Comparison of ENCODE assay signal across 10 mouse cellular contexts in the genomic region with DNA sequence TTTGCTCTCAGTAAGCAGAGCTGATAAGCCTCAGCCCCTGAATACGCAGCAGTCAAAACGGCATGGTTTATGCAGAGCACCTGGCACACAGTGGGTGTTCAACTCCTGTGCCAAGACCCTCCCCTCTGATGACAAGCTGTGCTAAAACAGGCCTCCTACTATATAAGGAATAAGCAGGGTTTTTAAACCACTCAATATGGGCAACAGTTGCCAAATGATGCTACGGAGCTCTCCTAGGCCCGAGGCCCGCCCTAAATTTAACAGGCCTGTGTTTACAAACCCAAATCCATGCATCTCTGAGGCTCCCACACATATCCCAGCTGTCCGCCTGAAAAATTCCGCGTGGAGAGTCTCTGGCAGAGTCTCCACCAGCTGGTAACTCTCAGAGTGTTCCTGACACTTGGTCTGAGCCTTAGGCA. TPM values are rescaled to one million over a fixed set of nuclear protein-coding genes. Genes with fewer than 3 reads are reported as not detected.
A peak's percentile ranks its signal among the peaks of the same experiment; 100 is the strongest.
DNase-seq lines count a peak whose midpoint lies in the region; ATAC-seq and TF ChIP-seq lines count a peak whose summit lies in the region.
"Had no signal": no experiment of that assay in that cellular context is flagged by ENCODE, and none has a peak within 500 bp of the region (broad histone marks: within the 10 kb centered on the region; RNA-seq: fewer than 3 reads in every experiment).

No protein-coding gene starts in this region.

- H3K4me1 ChIP-seq in limb, embryonic 10.5 days: no peaks in the 10 kb centered on the region
- no peaks in the 10 kb centered on the region for H3K4me1 ChIP-seq in heart, adult 2 months (ENCODE audit: control insufficient read depth, insufficient read depth, low read length)
- H3K4me1 ChIP-seq: liver, embryonic 12.5 days; neural tube, embryonic 15.5 days had no signal

- no peaks in the 10 kb centered on the region for H3K9me3 ChIP-seq in limb, embryonic 10.5 days (replicated peaks)
- H3K9me3 ChIP-seq: liver, embryonic 12.5 days; neural tube, embryonic 15.5 days had no signal

- TF ChIP-seq POLR2A in heart, adult 2 months (IDR thresholded peaks at IDR 0.05; ENCODE audit: insufficient read depth, low read depth, low read length): no peak

- ATAC-seq in megakaryocyte, adult 5-6 weeks (ENCODE audit: poor library complexity, severe bottlenecking): no peak
- ATAC-seq: liver, embryonic 12.5 days had no signal

- H3K79me2 ChIP-seq in heart, adult 2 months (replicated peaks; ENCODE audit: control insufficient read depth, insufficient read depth, low read length): no peaks in the 10 kb centered on the region

- WGBS in limb, embryonic 10.5 days: 89% methylated on average over 8 of the region's 8 CpGs
- 65% methylated on average over 8 of the region's 8 CpGs for WGBS in heart, adult 2 months

- no peak overlapping the region for H3K27ac ChIP-seq in limb, embryonic 10.5 days
- H3K27ac ChIP-seq in heart, adult 2 months: no peak overlapping the region
- H3K27ac ChIP-seq: liver, embryonic 12.5 days; neural tube, embryonic 15.5 days had no signal

- no peak overlapping the region for H3K9ac ChIP-seq in heart, adult 2 months (ENCODE audit: low read depth, low read length)
- H3K9ac ChIP-seq: liver, embryonic 12.5 days; neural tube, embryonic 15.5 days had no signal

- TF ChIP-seq EP300 in heart, adult 2 months (IDR thresholded peaks at IDR 0.05; ENCODE audit: insufficient read depth, low read depth, low read length): no peak

- H3K4me3 ChIP-seq in limb, embryonic 10.5 days: no peak overlapping the region
- H3K4me3 ChIP-seq in heart, adult 2 months: no peak overlapping the region
- H3K4me3 ChIP-seq: liver, embryonic 12.5 days; neural tube, embryonic 15.5 days had no signal

- intact Hi-C loops in left cerebral cortex, postnatal 25 days (cut with DNase I): loop anchor here (1.0 to 2.0 kb wide), 3 partner anchors 50 to 120 kb away; no protein-coding TSS in a partner anchor
- intact Hi-C loops in heart, adult 2 months (cut with DNase I): no loop called here

- DNase-seq in kidney, postnatal 10 days: peak; percentile 21
- DNase-seq in kidney, postnatal 14 days: no peak
- peak; percentile 52 to 73 for DNase-seq in frontal cortex, postnatal 10 days (ENCODE audit: low spot score in 2 of 2)
- DNase-seq in left cerebral cortex, postnatal 25 days (ENCODE audit: low spot score in 2 of 2): peak; percentile 58 to 92
- DNase-seq in thymus, postnatal 14 days: peak; percentile 73
- no peak for DNase-seq in limb, embryonic 10.5 days (ENCODE audit: low spot score)
- DNase-seq in heart, adult 2 months: no peak

- H3K27me3 ChIP-seq in limb, embryonic 10.5 days (ENCODE audit: low read depth, poor library complexity, severe bottlenecking): no peaks in the 10 kb centered on the region
- H3K27me3 ChIP-seq in heart, adult 2 months (ENCODE audit: control insufficient read depth, insufficient read depth, low read length): no peaks in the 10 kb centered on the region
- H3K27me3 ChIP-seq: liver, embryonic 12.5 days; neural tube, embryonic 15.5 days had no signal

- TF ChIP-seq CTCF in heart, adult 2 months (IDR thresholded peaks at IDR 0.05): no peak

- H3K36me3 ChIP-seq in limb, embryonic 10.5 days: no peaks in the 10 kb centered on the region
- no peaks in the 10 kb centered on the region for H3K36me3 ChIP-seq in heart, adult 2 months (ENCODE audit: control insufficient read depth, insufficient read depth, low read length)
- H3K36me3 ChIP-seq: liver, embryonic 12.5 days; neural tube, embryonic 15.5 days had no signal

RNA-seq across cellular contexts. Expression of gene Ntrk3, which starts 19.6 kb away (rescaled TPM):
- total RNA-seq in left cerebral cortex, postnatal 25 days (2021): 100 to 1,000 TPM; 149 to 159 TPM
- total RNA-seq in megakaryocyte, adult 5-6 weeks (2015): not detected in 2 replicates
- total RNA-seq in megakaryocyte, adult 5-6 weeks (2017): not detected in 2 replicates
- polyA plus RNA-seq in limb, embryonic 10.5 days (2016; fragmentation: Nextera tagmentation; extraction: Ambion mirVana): 0.16 and 0.36 TPM in 2 replicates
- 1 to 10 TPM; 1.4 to 1.8 TPM for total RNA-seq in heart, adult 2 months (2021)
- 4.8 and 9.1 TPM in 2 replicates for polyA plus RNA-seq in heart, adult 2 months (2012; rRNA removed)

Comparison
In these comparisons a context has a peak if more than half of its experiments do, and no peak if none do; other contexts are left out.
1. DNase-seq: peak in kidney, postnatal 10 days (single experiment), frontal cortex, postnatal 10 days (2 of 2), left cerebral cortex, postnatal 25 days (2 of 2) and thymus, postnatal 14 days (single experiment); none in kidney, postnatal 14 days (single experiment), limb, embryonic 10.5 days (single experiment) and heart, adult 2 months (0 of 2).
2. RNA of gene Ntrk3, which starts 19.6 kb away (total RNA-seq): 149 to 159 TPM in left cerebral cortex, postnatal 25 days; 1.4 to 1.8 TPM in heart, adult 2 months and not detected in megakaryocyte, adult 5-6 weeks; every median in the first group is over 10 times any median in the second.